Comparison of ENCODE assay signal across 8 mouse cellular contexts in the genomic region with DNA sequence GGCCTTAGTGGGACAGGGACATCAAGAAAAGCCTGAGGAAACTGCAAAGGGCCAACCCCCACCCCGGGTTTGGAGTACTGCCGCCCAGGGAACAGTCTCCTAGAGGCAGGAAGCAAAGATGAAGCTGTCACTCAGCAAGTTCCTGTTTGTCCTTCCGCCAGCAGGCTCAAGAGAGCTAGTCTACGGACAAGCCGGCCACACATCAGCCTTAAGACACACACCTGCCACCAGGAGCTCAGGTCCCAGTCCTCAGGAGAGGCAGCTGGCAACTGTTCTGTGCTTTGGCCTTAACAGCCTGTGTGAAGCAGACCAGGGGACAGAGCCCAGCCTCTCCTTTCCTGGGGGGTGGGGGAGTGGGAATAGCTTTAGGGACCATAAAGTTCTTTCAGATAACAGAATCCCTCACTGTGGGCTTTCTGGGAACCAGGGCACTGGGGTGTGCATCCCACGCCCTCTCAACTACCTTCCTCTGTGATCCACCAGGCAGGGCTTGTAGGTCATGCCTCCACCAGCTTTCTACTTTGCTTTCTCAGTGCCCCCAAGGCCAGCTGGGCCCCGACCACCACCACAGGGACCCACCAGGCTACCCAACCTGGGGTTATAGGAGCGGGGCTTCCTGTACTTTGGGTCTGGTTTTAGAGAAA.
DNase-seq lines count a peak whose midpoint lies in the region; ATAC-seq and TF ChIP-seq lines count a peak whose summit lies in the region.

No protein-coding gene starts in this region.

- peaks cover 5% of the 10 kb centered on the region; the same call in 1 of the 2 replicates for H3K4me1 ChIP-seq in neural tube, embryonic 11.5 days (ENCODE audit: control insufficient read depth, insufficient read depth, low read length)
- peaks cover 22% of the 10 kb centered on the region for H3K4me1 ChIP-seq in forebrain, embryonic 16.5 days (replicated peaks; ENCODE audit: control insufficient read depth, insufficient read depth, low read length)
- H3K4me1 ChIP-seq in intestine, embryonic 14.5 days (replicated peaks; ENCODE audit: control insufficient read depth, insufficient read depth, low read length) = peaks cover 30% of the 10 kb centered on the region
- H3K4me1 ChIP-seq in liver, embryonic 14.5 days (replicated peaks; ENCODE audit: control insufficient read depth in 2 of 2, insufficient read depth in 2 of 2, low read length in 1 of 2) = peaks cover 5 to 12% of the 10 kb centered on the region in 2 experiments
- peaks cover 42% of the 10 kb centered on the region for H3K4me1 ChIP-seq in olfactory bulb, adult 2 months (ENCODE audit: control insufficient read depth, insufficient read depth, low read length)

- no peak for ATAC-seq in neural tube, embryonic 11.5 days (ENCODE audit: insufficient read depth, low FRiP score, low TSS enrichment)
- no peak for ATAC-seq in forebrain, embryonic 16.5 days
- ATAC-seq in intestine, embryonic 14.5 days (replicated peaks; ENCODE audit: low FRiP score, low TSS enrichment, low read depth) = no peak
- ATAC-seq in liver, embryonic 14.5 days (ENCODE audit: insufficient read depth) = no peak

- H3K9me3 ChIP-seq in neural tube, embryonic 11.5 days (ENCODE audit: control insufficient read depth, low read length) = no peaks in the 10 kb centered on the region
- no peaks in the 10 kb centered on the region for H3K9me3 ChIP-seq in forebrain, embryonic 16.5 days (ENCODE audit: control insufficient read depth, low read length)
- no peaks in the 10 kb centered on the region for H3K9me3 ChIP-seq in intestine, embryonic 14.5 days (ENCODE audit: control insufficient read depth, low read length)
- no peaks in the 10 kb centered on the region for H3K9me3 ChIP-seq in liver, embryonic 14.5 days (ENCODE audit: control insufficient read depth, low read length)

- 77% methylated on average over 8 of the region's 8 CpGs for WGBS in neural tube, embryonic 11.5 days
- 76% methylated on average over 8 of the region's 8 CpGs for WGBS in forebrain, embryonic 16.5 days
- WGBS in intestine, embryonic 14.5 days = 51% methylated on average over 8 of the region's 8 CpGs
- 47% methylated on average over 8 of the region's 8 CpGs for WGBS in liver, embryonic 14.5 days (ENCODE audit: insufficient replicate concordance)
- 73% methylated on average over 8 of the region's 8 CpGs for WGBS in olfactory bulb, adult 2 months

- no peak overlapping the region for H3K4me3 ChIP-seq in neural tube, embryonic 11.5 days (ENCODE audit: low read depth, low read length)
- H3K4me3 ChIP-seq in forebrain, embryonic 16.5 days (replicated peaks; ENCODE audit: low read length) = no peak overlapping the region
- H3K4me3 ChIP-seq in intestine, embryonic 14.5 days (ENCODE audit: low read depth, low read length) = no peak overlapping the region
- no peak overlapping the region for H3K4me3 ChIP-seq in liver, embryonic 14.5 days (ENCODE audit: insufficient read depth in 1 of 2, low read depth in 2 of 2, low read length in 2 of 2)
- no peak overlapping the region for H3K4me3 ChIP-seq in olfactory bulb, adult 2 months (ENCODE audit: insufficient read depth, low read depth, low read length)

- no peak overlapping the region for H3K4me2 ChIP-seq in neural tube, embryonic 11.5 days (ENCODE audit: low read depth)
- no peak overlapping the region for H3K4me2 ChIP-seq in forebrain, embryonic 16.5 days (ENCODE audit: low read length)
- no peak overlapping the region for H3K4me2 ChIP-seq in intestine, embryonic 14.5 days (ENCODE audit: low read length)
- no peak overlapping the region for H3K4me2 ChIP-seq in liver, embryonic 14.5 days (ENCODE audit: low read depth)

- no peak for TF ChIP-seq EP300 in liver, embryonic 14.5 days (IDR thresholded peaks at IDR 0.05; ENCODE audit: low read depth)

- H3K36me3 ChIP-seq in neural tube, embryonic 11.5 days (ENCODE audit: control insufficient read depth, insufficient read depth, low read length) = no peaks in the 10 kb centered on the region
- no peaks in the 10 kb centered on the region for H3K36me3 ChIP-seq in forebrain, embryonic 16.5 days (ENCODE audit: control insufficient read depth, insufficient read depth)
- H3K36me3 ChIP-seq in intestine, embryonic 14.5 days (ENCODE audit: control insufficient read depth, insufficient read depth, low read length) = no peaks in the 10 kb centered on the region
- peaks cover 32% of the 10 kb centered on the region for H3K36me3 ChIP-seq in liver, embryonic 14.5 days (replicated peaks; ENCODE audit: control insufficient read depth, insufficient read depth, low read depth)

- no peak for TF ChIP-seq CTCF in liver, embryonic 14.5 days (IDR thresholded peaks at IDR 0.05; ENCODE audit: low read depth)
- no peak for TF ChIP-seq CTCF in olfactory bulb, adult 2 months (IDR thresholded peaks at IDR 0.05; ENCODE audit: insufficient read depth, low read depth, low read length)

- DNase-seq in neural tube, embryonic 11.5 days (ENCODE audit: low spot score) = no peak
- DNase-seq in neural tube, embryonic 10.5 days (ENCODE audit: extremely low spot score, low spot score) = no peak
- no peak for DNase-seq in intestine, embryonic 14.5 days (ENCODE audit: low spot score)
- no peak for DNase-seq in liver, embryonic 14.5 days (ENCODE audit: low read depth in 3 of 3, low spot score in 3 of 3)
- DNase-seq in thymus, postnatal 25 days = no peak
- DNase-seq in T-cell, adult 2 months (ENCODE audit: low spot score) = no peak

- no peak for TF ChIP-seq POLR2A in olfactory bulb, adult 2 months (IDR thresholded peaks at IDR 0.05; ENCODE audit: insufficient read depth, low read depth, low read length)

- peak overlapping the region; percentile 10; the same call in 1 of the 2 replicates for H3K27ac ChIP-seq in neural tube, embryonic 11.5 days (ENCODE audit: low read depth, low read length)
- H3K27ac ChIP-seq in forebrain, embryonic 16.5 days (ENCODE audit: low read length) = peak overlapping the region; percentile 76
- H3K27ac ChIP-seq in intestine, embryonic 14.5 days (ENCODE audit: low read depth) = peak overlapping the region; percentile 55; the same call in 1 of the 2 replicates
- peak overlapping the region; percentile 43; the same call in 1 of the 2 replicates for H3K27ac ChIP-seq in liver, embryonic 14.5 days
- peak overlapping the region; percentile 94 for H3K27ac ChIP-seq in olfactory bulb, adult 2 months (ENCODE audit: insufficient read depth, low read depth, low read length)

- no peak overlapping the region for H3K9ac ChIP-seq in neural tube, embryonic 11.5 days (ENCODE audit: low read length)
- H3K9ac ChIP-seq in forebrain, embryonic 16.5 days (replicated peaks; ENCODE audit: low read depth, low read length) = no peak overlapping the region
- no peak overlapping the region for H3K9ac ChIP-seq in intestine, embryonic 14.5 days (ENCODE audit: low read length)
- H3K9ac ChIP-seq in liver, embryonic 14.5 days (replicated peaks) = no peak overlapping the region

- H3K27me3 ChIP-seq in neural tube, embryonic 11.5 days (ENCODE audit: control insufficient read depth, insufficient read depth, low read length) = no peaks in the 10 kb centered on the region
- no peaks in the 10 kb centered on the region for H3K27me3 ChIP-seq in forebrain, embryonic 16.5 days (replicated peaks; ENCODE audit: control insufficient read depth, insufficient read depth, low read length)
- no peaks in the 10 kb centered on the region for H3K27me3 ChIP-seq in intestine, embryonic 14.5 days (replicated peaks; ENCODE audit: control insufficient read depth, insufficient read depth, low read length)
- H3K27me3 ChIP-seq in liver, embryonic 14.5 days (ENCODE audit: control insufficient read depth, insufficient read depth, low read length) = no peaks in the 10 kb centered on the region

Comparison
In these comparisons a context has a peak if more than half of its experiments do, and no peak if none do; other contexts are left out.
1. H3K27ac ChIP-seq: peak in every context shown above with its lines; median percentile 94 in olfactory bulb, adult 2 months; 76 in forebrain, embryonic 16.5 days; 55 in intestine, embryonic 14.5 days; 43 in liver, embryonic 14.5 days; 10 in neural tube, embryonic 11.5 days.